Mouse (Mus musculus) MEL (cell line): Measurements from ENCODE around the gene Itga11. TPM values are rescaled to one million over a fixed set of nuclear protein-coding genes. Genes with fewer than 3 reads are reported as not detected.

ENCODE experiments used
- DNase-seq: peaks from one replicate; pipeline ENCODE4 v3.0.0; 2011; ENCODE audit warnings: low read depth, low spot score
- H3K27ac ChIP-seq: 2 replicates; pipeline ENCODE4 v1.5.1; 2012; ENCODE audit warnings: low read depth, mild to moderate bottlenecking, control low read depth, low read length, moderate library complexity; ENCODE audit not compliant: control insufficient read depth
- H3K27me3 ChIP-seq, 2 experiments: fragments of 150-350 bp in 1 of 2; sonication (generic) in 1 of 2; 2 replicates each; pipeline ENCODE4 v1.6.1; 2012; ENCODE audit warnings: low read length in 2 of 2, mild to moderate bottlenecking in 2 of 2, improper control_type of control experiment in 1 of 2, moderate library complexity in 1 of 2; ENCODE audit not compliant: insufficient read depth in 2 of 2, control insufficient read depth in 1 of 2
- H3K36me3 ChIP-seq, 2 experiments: 2 replicates each; pipeline ENCODE4 v1.6.1; 2012 to 2014; ENCODE audit warnings: low read length in 2 of 2, improper control_type of control experiment in 1 of 2, inconsistent platforms in 1 of 2, mild to moderate bottlenecking in 1 of 2; ENCODE audit not compliant: insufficient read depth in 2 of 2, control insufficient read depth in 1 of 2
- H3K4me1 ChIP-seq, 2 experiments: fragments of 150-350 bp in 1 of 2; sonication (generic) in 1 of 2; 2 replicates each; pipeline ENCODE4 v1.6.1; 2012; ENCODE audit warnings: low read length in 2 of 2, improper control_type of control experiment in 1 of 2, mild to moderate bottlenecking in 1 of 2; ENCODE audit not compliant: insufficient read depth in 2 of 2, control insufficient read depth in 1 of 2
- H3K4me3 ChIP-seq, 2 experiments: fragments of 150-350 bp in 1 of 2; sonication (generic) in 1 of 2; 2 replicates each; pipeline ENCODE4 v1.5.1; 2012; ENCODE audit warnings: low read depth in 2 of 2, low read length in 2 of 2, mild to moderate bottlenecking in 2 of 2, moderate library complexity in 2 of 2, control low read depth in 1 of 2, improper control_type of control experiment in 1 of 2; ENCODE audit not compliant: control insufficient read depth in 1 of 2, insufficient read depth in 1 of 2
- H3K79me2 ChIP-seq: 2 replicates; pipeline ENCODE4 v1.6.1; 2012; ENCODE audit warnings: mild to moderate bottlenecking, low read length, moderate library complexity; ENCODE audit not compliant: control insufficient read depth, poor library complexity, insufficient read depth
- H3K9ac ChIP-seq: 2 replicates; pipeline ENCODE4 v1.6.1; 2012; ENCODE audit warnings: low read depth, mild to moderate bottlenecking, control low read depth, low read length, moderate library complexity; ENCODE audit not compliant: control insufficient read depth, poor library complexity, severe bottlenecking
- H3K9me3 ChIP-seq: fragments of 150-350 bp; sonication (generic); replicated peaks from 2 replicates; pipeline ENCODE4 v1.6.1; 2012; ENCODE audit warnings: mild to moderate bottlenecking, low read length, improper control_type of control experiment, moderate library complexity; ENCODE audit not compliant: insufficient read depth
- BHLHE40 ChIP-seq: IDR thresholded peaks from 2 replicates; pipeline ENCODE4 v1.6.1; 2012; ENCODE audit warnings: low read depth, mild to moderate bottlenecking, inconsistent platforms, low read length, improper control_type of control experiment, borderline replicate concordance
- CHD2 ChIP-seq: IDR thresholded peaks from 2 replicates; pipeline ENCODE4 v1.6.1; 2011; ENCODE audit warnings: low read length, improper control_type of control experiment
- CTCF ChIP-seq, 3 experiments: IDR thresholded peaks in 2 of 3; conservative IDR thresholded peaks in 1 of 3; 2 replicates each; pipeline ENCODE4 v1.5.1; 2011 to 2012; ENCODE audit warnings: low read length in 3 of 3, low read depth in 2 of 3, mild to moderate bottlenecking in 2 of 3, improper control_type of control experiment in 1 of 3, inconsistent platforms in 1 of 3, mixed read lengths in 1 of 3, moderate library complexity in 1 of 3; ENCODE audit not compliant: control insufficient read depth in 1 of 3, insufficient read depth in 1 of 3, poor library complexity in 1 of 3, severe bottlenecking in 1 of 3
- E2F4 ChIP-seq: IDR thresholded peaks from 2 replicates; pipeline ENCODE4 v1.6.1; 2011; ENCODE audit warnings: low read depth, low read length, improper control_type of control experiment, borderline replicate concordance
- ELF1 ChIP-seq: IDR thresholded peaks from 2 replicates; pipeline ENCODE4 v1.6.1; 2014; ENCODE audit warnings: low read depth, mild to moderate bottlenecking, inconsistent platforms, low read length, improper control_type of control experiment, moderate library complexity
- EP300 ChIP-seq, 2 experiments: IDR thresholded peaks; 2 replicates each; pipeline ENCODE4 v1.6.1; 2011; ENCODE audit warnings: improper control_type of control experiment in 2 of 2, low read length in 2 of 2, low read depth in 1 of 2, mild to moderate bottlenecking in 1 of 2
- GATA1 ChIP-seq: IDR thresholded peaks from 2 replicates; pipeline ENCODE4 v1.6.1; 2011; ENCODE audit warnings: low read depth, low read length, improper control_type of control experiment
- HCFC1 ChIP-seq: IDR thresholded peaks from 2 replicates; pipeline ENCODE4 v1.6.1; 2012; ENCODE audit warnings: low read depth, mild to moderate bottlenecking, inconsistent platforms, low read length, improper control_type of control experiment, moderate library complexity
- KAT2A ChIP-seq: conservative IDR thresholded peaks from 2 replicates; pipeline ENCODE4 v1.6.1; 2012; ENCODE audit warnings: low read depth, low read length, improper control_type of control experiment, inconsistent platforms
- MAX ChIP-seq: IDR thresholded peaks from 2 replicates; pipeline ENCODE4 v1.6.1; 2011; ENCODE audit warnings: low read length, improper control_type of control experiment
- MEF2A ChIP-seq: IDR thresholded peaks from 2 replicates; pipeline ENCODE4 v1.6.1; 2014; ENCODE audit warnings: low read depth, mild to moderate bottlenecking, inconsistent platforms, low read length, improper control_type of control experiment; ENCODE audit not compliant: poor library complexity, insufficient replicate concordance, severe bottlenecking; ENCODE audit errors: extremely low read depth
- MXI1 ChIP-seq: IDR thresholded peaks from 2 replicates; pipeline ENCODE4 v1.6.1; 2011; ENCODE audit warnings: mild to moderate bottlenecking, low read depth, low read length, improper control_type of control experiment
- MYB ChIP-seq: IDR thresholded peaks from 2 replicates; pipeline ENCODE4 v1.6.1; 2011; ENCODE audit warnings: mild to moderate bottlenecking, low read depth, low read length, improper control_type of control experiment
- NELFE ChIP-seq: IDR thresholded peaks from 2 replicates; pipeline ENCODE4 v1.6.1; 2011; ENCODE audit warnings: low read depth, low read length, improper control_type of control experiment
- NRF1 ChIP-seq: IDR thresholded peaks from 2 replicates; pipeline ENCODE4 v1.6.1; 2014; ENCODE audit warnings: low read depth, mild to moderate bottlenecking, inconsistent platforms, low read length, improper control_type of control experiment, moderate library complexity; ENCODE audit not compliant: poor library complexity, insufficient read depth, severe bottlenecking
- POLR2AphosphoS2 ChIP-seq: IDR thresholded peaks from 2 replicates; pipeline ENCODE4 v1.6.1; 2011; ENCODE audit warnings: low read length, improper control_type of control experiment
- POLR2AphosphoS5 ChIP-seq: IDR thresholded peaks from 2 replicates; pipeline ENCODE4 v1.6.1; 2012; ENCODE audit warnings: low read depth, borderline replicate concordance, mild to moderate bottlenecking, inconsistent platforms, low read length, moderate library complexity, mixed read lengths
- RAD21 ChIP-seq: IDR thresholded peaks from 2 replicates; pipeline ENCODE4 v1.6.1; 2011; ENCODE audit warnings: mild to moderate bottlenecking, low read depth, low read length, improper control_type of control experiment
- SMC3 ChIP-seq: IDR thresholded peaks from 2 replicates; pipeline ENCODE4 v1.6.1; 2011; ENCODE audit warnings: low read depth, low read length, improper control_type of control experiment
- TAL1 ChIP-seq: IDR thresholded peaks from 2 replicates; pipeline ENCODE4 v1.6.1; 2012; ENCODE audit warnings: mild to moderate bottlenecking, inconsistent platforms, low read length, moderate library complexity, mixed read lengths
- TCF12 ChIP-seq: IDR thresholded peaks from 2 replicates; pipeline ENCODE4 v1.6.1; 2014; ENCODE audit warnings: low read depth, mild to moderate bottlenecking, inconsistent platforms, low read length, improper control_type of control experiment, moderate library complexity
- UBTF ChIP-seq: IDR thresholded peaks from 2 replicates; pipeline ENCODE4 v1.6.1; 2012; ENCODE audit warnings: low read depth, mild to moderate bottlenecking, inconsistent platforms, low read length, improper control_type of control experiment, moderate library complexity, borderline replicate concordance; ENCODE audit not compliant: insufficient read depth
- USF2 ChIP-seq, 2 experiments: IDR thresholded peaks; 2 replicates each; pipeline ENCODE4 v1.6.1; 2011 to 2012; ENCODE audit warnings: improper control_type of control experiment in 2 of 2, low read length in 2 of 2, borderline replicate concordance in 1 of 2, inconsistent platforms in 1 of 2, low read depth in 1 of 2, mild to moderate bottlenecking in 1 of 2; ENCODE audit not compliant: insufficient read depth in 1 of 2
- ZC3H11A ChIP-seq: IDR thresholded peaks from 2 replicates; pipeline ENCODE4 v1.6.1; 2012; ENCODE audit warnings: low read depth, mild to moderate bottlenecking, inconsistent platforms, low read length, improper control_type of control experiment
- ZMIZ1 ChIP-seq: IDR thresholded peaks from 2 replicates; pipeline ENCODE4 v1.6.1; 2012; ENCODE audit warnings: low read depth, mild to moderate bottlenecking, inconsistent platforms, low read length, improper control_type of control experiment, moderate library complexity
- ZNF384 ChIP-seq: IDR thresholded peaks from 2 replicates; pipeline ENCODE4 v1.6.1; 2012; ENCODE audit warnings: low read depth, mild to moderate bottlenecking, inconsistent platforms, low read length, improper control_type of control experiment
- polyA plus RNA-seq, 2 experiments: library from polyadenylated mRNA; stranded (reverse) in 1 of 2; unstranded in 1 of 2; fragments of >175 nt in 1 of 2; fragments of >200 nt in 1 of 2; gene quantifications; 2 replicates each; pipeline versions ENCODE4 v1.2.1 to v1.2.4; 2012; ENCODE audit warnings: low replicate concordance in 2 of 2, low read depth in 1 of 2; ENCODE audit not compliant: insufficient read length in 2 of 2, insufficient read depth in 1 of 2, missing spikeins in 1 of 2
- total RNA-seq: library from RNA; depleted of rRNA; stranded (reverse); fragments of 300-350 nt; gene quantifications from 2 replicates; pipeline ENCODE4 v1.2.3, GENCODE M21; 2012

Gene Itga11
- total and polyA plus RNA-seq, 3 experiments, result not detected

GRCm38 (mm10) chr9:62744558-62745275 is 67.1 kb downstream of the Itga11 start:
- Histone ChIP-seq H3K4me1 (no peaks in the 10 kb centered on the region), H3K9ac (no peak overlapping the region), H3K9me3 (no peaks in the 10 kb centered on the region), H3K36me3 (no peaks in the 10 kb centered on the region), H3K27me3 (0 out of 4 replicates have a peak, but pooled peaks cover 0 to 2% of the 10 kb centered on the region in 2 experiments), H3K27ac (no peak overlapping the region), H3K79me2 (no peaks in the 10 kb centered on the region), H3K4me3 (no peak overlapping the region)
- TF ChIP-seq BHLHE40 (no peak), MEF2A (no peak), MXI1 (no peak), E2F4 (no peak), GATA1 (no peak), EP300 (IDR thresholded peaks at IDR 0.05; ENCODE audit: low read depth in 1 of 2, low read length in 2 of 2) (no peak), KAT2A (no peak), UBTF (no peak), POLR2AphosphoS2 (no peak), USF2 (IDR thresholded peaks at IDR 0.05; ENCODE audit: borderline replicate concordance in 1 of 2, insufficient read depth in 1 of 2, low read depth in 1 of 2, low read length in 2 of 2) (no peak), HCFC1 (no peak), CHD2 (no peak), CTCF (IDR thresholded peaks at IDR 0.05 in 2 of 3, conservative IDR thresholded peaks at IDR 0.05 in 1 of 3; ENCODE audit: control insufficient read depth in 1 of 3, insufficient read depth in 1 of 3, low read depth in 2 of 3, low read length in 3 of 3, poor library complexity in 1 of 3, severe bottlenecking in 1 of 3) (peak; percentile 83 to 87 (median 85)), MYB (no peak), POLR2AphosphoS5 (no peak), ELF1 (no peak), SMC3 (peak; percentile 82), RAD21 (peak; percentile 78), ZNF384 (no peak), NRF1 (no peak), ZMIZ1 (no peak), TCF12 (no peak), NELFE (no peak), TAL1 (no peak), ZC3H11A (peak; percentile 67), MAX (no peak)
- DNase-seq, result peak; percentile 58
